Mouse (Mus musculus): Measurements from ENCODE around the gene Dok5.

DNA sequence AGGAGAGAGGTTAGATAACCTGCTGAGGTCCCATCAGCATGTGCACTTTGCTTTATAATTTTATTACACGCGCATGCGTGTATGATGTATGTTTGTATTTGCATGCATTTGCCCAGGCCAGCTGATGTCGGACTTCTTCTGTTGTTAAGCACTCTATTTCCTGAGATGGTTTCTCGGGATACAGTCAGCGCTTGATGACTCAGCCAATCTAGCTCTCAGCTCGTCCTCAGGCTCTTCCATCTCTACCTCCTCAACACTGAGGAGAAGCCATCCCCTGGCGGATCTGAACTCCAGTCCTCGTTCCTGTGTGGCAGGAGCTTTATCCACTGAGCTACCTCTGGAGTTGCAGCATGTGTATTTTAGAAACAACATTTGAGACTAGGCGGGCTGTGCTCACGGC, 44.5 kb downstream of the Dok5 start:
- no peak for TF ChIP-seq CTCF (IDR thresholded peaks at IDR 0.05; ENCODE audit: low read depth)
- TF ChIP-seq EP300 (optimal IDR thresholded peaks at IDR 0.05), result no peak
